ENCODE assay signal across 13 mouse cellular contexts in the genomic region with DNA sequence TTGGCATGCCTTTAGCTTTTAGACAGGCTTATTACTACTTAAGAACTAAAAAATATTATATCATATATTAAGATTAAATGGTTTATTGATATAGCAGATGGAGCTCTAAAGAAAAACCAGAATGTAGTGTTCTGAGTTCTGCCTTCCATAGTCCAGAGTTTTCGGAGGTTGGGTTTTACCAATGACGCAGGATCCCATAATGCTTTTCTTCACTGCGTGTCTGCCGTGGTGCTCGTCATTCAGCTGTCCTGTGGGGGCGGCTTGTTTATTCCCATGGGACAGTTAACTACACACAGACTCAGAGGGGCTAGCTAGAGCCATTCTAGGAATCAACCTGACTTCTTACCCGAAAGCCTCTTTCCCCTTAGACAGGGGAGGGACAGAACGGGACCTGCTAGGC.
"Had no signal": no experiment of that assay in that cellular context is flagged by ENCODE, and none has a peak within 500 bp of the region (broad histone marks: within the 10 kb centered on the region; RNA-seq: fewer than 3 reads in every experiment).

No protein-coding gene starts in this region.

- H3K27ac ChIP-seq: kidney, postnatal 0 days; limb, embryonic 12.5 days; liver, embryonic 13.5 days; midbrain, embryonic 13.5 days; neural tube, embryonic 15.5 days had no signal

- ATAC-seq: intestine, postnatal 0 days; midbrain, embryonic 13.5 days had no signal

- H3K27me3 ChIP-seq: limb, embryonic 12.5 days; liver, embryonic 13.5 days; midbrain, embryonic 13.5 days; neural tube, embryonic 15.5 days had no signal

- H3K9ac ChIP-seq: limb, embryonic 12.5 days; liver, embryonic 13.5 days; midbrain, embryonic 13.5 days; neural tube, embryonic 15.5 days had no signal

- DNase-seq: kidney, adult 8-10 months; liver; liver, embryonic 13.5 days; lung, adult 18-20 months; right cerebral cortex, adult 18-20 months; right cerebral cortex, postnatal 25 days; thymus, postnatal 36 days had no signal

- H3K4me2 ChIP-seq: limb, embryonic 12.5 days; liver, embryonic 13.5 days; midbrain, embryonic 13.5 days; neural tube, embryonic 15.5 days had no signal

- H3K4me1 ChIP-seq: limb, embryonic 12.5 days; liver, embryonic 13.5 days; midbrain, embryonic 13.5 days; neural tube, embryonic 15.5 days had no signal

- H3K4me3 ChIP-seq: limb, embryonic 12.5 days; liver, embryonic 13.5 days; midbrain, embryonic 13.5 days; myocyte; neural tube, embryonic 15.5 days had no signal

- H3K9me3 ChIP-seq: limb, embryonic 12.5 days; liver, embryonic 13.5 days; midbrain, embryonic 13.5 days; neural tube, embryonic 15.5 days had no signal

- H3K36me3 ChIP-seq: limb, embryonic 12.5 days; liver, embryonic 13.5 days; midbrain, embryonic 13.5 days; neural tube, embryonic 15.5 days had no signal
